Mouse (Mus musculus): ENCODE measurements around the gene 4930564D02Rik.

DNA sequence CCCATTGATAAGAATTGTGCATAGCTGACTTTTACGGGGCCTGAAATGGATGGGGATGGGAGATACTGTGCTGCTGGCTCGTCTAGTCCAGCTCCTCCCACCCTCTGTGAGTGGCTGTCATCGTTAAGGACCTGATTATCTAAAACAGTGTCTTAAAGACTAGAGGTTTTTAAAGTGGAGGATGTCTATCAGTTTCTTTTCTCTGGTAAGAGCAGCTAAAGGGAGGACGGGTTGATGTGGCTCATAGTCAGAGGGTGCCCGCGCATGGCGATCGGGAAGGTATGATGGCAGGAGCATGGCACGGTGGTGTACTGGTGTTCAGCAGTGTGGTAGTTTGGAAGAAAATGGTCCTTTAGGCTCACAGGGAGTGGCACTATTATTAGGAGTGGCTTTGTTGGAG is 4.0 kb upstream of the 4930564D02Rik start:
- TF ChIP-seq POLR2A (IDR thresholded peaks at IDR 0.05; ENCODE audit: insufficient read length, low read depth) (no peak), USF1 (IDR thresholded peaks at IDR 0.05; ENCODE audit: low read depth) (no peak), MAX (IDR thresholded peaks at IDR 0.05; ENCODE audit: low read depth) (no peak), MYOG (IDR thresholded peaks at IDR 0.05; ENCODE audit: control insufficient read depth in 1 of 3, insufficient read depth in 1 of 3, insufficient read length in 2 of 3, low read depth in 2 of 3) (no peak), CEBPB (IDR thresholded peaks at IDR 0.05; ENCODE audit: insufficient read depth, poor library complexity, severe bottlenecking) (no peak), MYOD1 (IDR thresholded peaks at IDR 0.05; ENCODE audit: control insufficient read depth in 1 of 3, insufficient read length in 2 of 3, low read depth in 2 of 3) (no peak), REST (IDR thresholded peaks at IDR 0.05; ENCODE audit: insufficient read depth, insufficient read length) (no peak), POLR2AphosphoS2 (IDR thresholded peaks at IDR 0.05; ENCODE audit: insufficient read length, low read depth) (no peak), E2F4 (IDR thresholded peaks at IDR 0.05; ENCODE audit: insufficient read depth) (no peak), TCF12 (IDR thresholded peaks at IDR 0.05; ENCODE audit: insufficient read depth, poor library complexity, severe bottlenecking) (no peak)

All from myocyte (in vitro differentiated cells).